Mouse (Mus musculus) gastrocnemius, postnatal 10 days (tissue): ENCODE measurements around the gene Pdpn. TPM values are rescaled to one million over a fixed set of nuclear protein-coding genes. Genes with fewer than 3 reads are reported as not detected.

Source experiments
- DNase-seq: peaks from one replicate; pipeline ENCODE4 v3.0.0; 2021; ENCODE audit warnings: mixed read lengths
- total RNA-seq, 2 experiments: library from RNA; stranded (reverse); gene quantifications; 2 replicates each; pipeline ENCODE4 v1.2.3; 2021

Pdpn gene
- total RNA-seq, 2 experiments from 2014 or later, result 23.1 to 28.3 TPM

GRCm38 (mm10) chr4:143298431-143299315 is 691 bp downstream of the Pdpn start:
- peak; percentile 35 for DNase-seq

GRCm38 (mm10) chr4:143297016-143297556 is 2.3 kb downstream of the Pdpn start:
- DNase-seq, result no peak

DNA sequence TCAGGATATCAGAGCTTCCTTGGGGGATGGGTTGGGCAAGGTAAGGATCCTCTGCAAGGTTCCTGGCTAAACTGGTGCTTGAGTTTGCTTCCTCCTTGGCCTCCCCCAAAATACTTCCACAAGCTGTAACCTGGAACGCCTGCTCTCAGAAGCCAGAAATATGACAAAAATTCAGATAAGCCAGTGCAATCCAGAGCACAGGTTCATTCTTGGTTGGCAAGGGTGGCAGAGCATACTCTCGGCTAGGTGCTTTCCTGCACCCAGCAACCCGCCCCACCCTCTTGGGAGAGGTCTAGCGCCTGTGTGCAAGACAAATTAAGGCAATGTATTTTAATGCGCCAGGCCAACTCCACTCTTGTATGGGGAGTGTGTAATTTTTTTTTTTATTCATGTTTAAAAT is 3.2 kb downstream of the Pdpn start:
- DNase-seq, result no peak

GRCm38 (mm10) chr4:143294324-143294723 is 5.0 kb downstream of the Pdpn start:
- DNase-seq, result no peak

GRCm38 (mm10) chr4:143288880-143289279 is 10.5 kb downstream of the Pdpn start:
- DNase-seq, result peak; percentile 13

DNA sequence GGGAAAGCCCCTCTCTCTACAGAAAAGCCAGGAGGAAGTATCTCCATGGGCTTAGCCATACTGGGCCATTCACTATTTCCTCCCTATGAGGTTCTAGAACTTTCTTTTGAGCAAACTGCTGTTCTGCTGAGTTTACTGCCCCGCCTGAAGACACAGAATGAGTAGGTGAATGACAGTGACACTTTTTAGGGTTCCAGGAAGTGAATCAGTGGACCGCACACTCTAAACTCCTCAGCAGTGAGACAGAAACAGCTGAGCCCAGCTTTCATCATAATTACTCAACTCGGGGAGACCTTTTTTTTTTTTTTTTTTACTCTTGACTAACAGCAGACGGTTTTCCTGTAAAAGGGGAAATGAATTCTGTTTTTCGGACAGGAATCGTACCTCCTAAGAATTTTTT is 10.9 kb downstream of the Pdpn start:
- no peak for DNase-seq

DNA sequence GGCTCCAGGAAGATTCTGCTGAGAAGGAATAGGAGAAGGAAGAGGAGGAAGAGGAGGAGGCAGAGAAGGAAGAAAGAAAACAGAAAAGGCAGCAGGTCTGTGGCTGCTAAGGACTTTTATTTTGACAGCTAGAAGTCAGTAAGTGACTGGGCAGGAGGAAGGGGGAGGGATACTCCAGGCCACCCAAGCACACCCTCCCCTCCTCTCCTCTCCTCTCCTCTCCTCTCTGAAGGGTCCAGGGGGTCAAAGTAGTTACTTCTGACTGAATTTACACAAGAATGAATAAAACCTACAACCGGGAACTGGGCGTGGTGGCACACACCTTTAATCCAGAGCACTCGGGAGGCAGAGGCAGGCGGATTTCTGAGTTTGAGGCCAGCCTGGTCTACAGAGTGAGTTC is 12.3 kb downstream of the Pdpn start:
- no peak for DNase-seq

GRCm38 (mm10) chr4:143280166-143280565 is 19.2 kb downstream of the Pdpn start:
- DNase-seq, result peak; percentile 52

GRCm38 (mm10) chr4:143279661-143280060 is 19.7 kb downstream of the Pdpn start:
- DNase-seq, result peak; percentile 34

GRCm38 (mm10) chr4:143279016-143279415 is 20.3 kb downstream of the Pdpn start:
- no peak for DNase-seq

DNA sequence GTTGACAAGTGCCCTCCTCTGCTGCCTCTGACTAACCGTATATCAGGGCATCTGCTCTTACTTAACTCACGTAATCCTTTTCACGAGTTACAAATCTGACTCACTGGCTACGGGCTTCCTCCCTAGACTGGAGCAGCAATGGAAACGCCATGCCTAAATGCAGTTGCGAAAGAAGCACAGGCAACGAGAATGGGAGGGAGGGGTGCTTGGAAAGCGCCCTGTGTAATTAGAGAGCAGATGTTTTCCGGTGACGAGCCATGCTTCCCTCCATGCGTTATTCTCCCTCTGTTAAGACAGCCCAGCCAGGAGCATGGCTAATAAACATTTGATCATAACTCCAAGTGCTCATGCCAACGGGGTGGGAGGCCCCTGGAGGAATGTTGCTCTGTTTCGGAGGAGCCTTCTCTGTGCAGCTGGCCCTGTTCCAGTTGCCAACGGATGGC is 20.9 kb downstream of the Pdpn start:
- peak; percentile 30 for DNase-seq

DNA sequence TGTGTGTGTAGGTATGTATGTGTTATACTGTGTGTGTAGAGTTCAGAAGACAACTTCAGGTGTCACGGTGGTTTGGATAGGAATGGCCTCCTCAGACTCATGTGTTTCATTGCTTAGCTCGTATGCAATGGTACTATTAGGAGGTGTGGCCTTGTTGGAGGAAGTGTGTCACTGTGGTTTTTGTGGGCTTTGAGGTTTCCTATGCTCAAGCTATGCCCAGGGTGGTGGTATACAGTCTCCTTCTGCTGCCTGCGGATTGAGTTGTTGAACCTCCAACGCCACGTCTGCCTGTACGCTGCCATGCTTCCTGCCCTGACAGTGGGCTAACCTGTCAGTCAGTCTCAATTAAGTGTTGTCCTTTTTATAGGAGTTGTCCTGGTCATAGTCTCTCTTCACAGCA is 22.0 kb downstream of the Pdpn start:
- no peak for DNase-seq

- DNase-seq, result no peak
These were observed 27.8 kb downstream of the Pdpn start for GRCm38 (mm10) chr4:143271571-143271970.

GRCm38 (mm10) chr4:143270903-143271302 is 28.5 kb downstream of the Pdpn start:
- DNase-seq, result no peak

DNA sequence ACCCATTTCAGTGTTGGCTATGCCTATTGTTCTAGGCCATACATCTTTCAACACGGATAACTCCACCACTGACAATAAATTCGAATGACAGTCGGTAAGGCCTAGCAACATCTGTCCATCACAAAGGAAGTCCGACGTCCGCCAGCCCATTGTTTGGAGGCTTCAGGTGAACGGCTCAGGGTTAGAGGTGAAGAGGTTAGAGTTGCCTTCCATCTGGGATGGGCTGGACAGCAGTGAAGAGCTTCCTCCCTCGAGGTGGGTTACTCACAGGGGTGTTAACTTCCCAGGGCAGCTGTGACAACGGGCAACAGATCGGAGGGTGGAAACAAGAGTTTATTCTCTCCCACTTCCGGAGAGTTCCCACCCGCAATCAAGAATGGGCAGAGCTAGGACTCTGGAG is 36.7 kb downstream of the Pdpn start:
- DNase-seq, result no peak

DNA sequence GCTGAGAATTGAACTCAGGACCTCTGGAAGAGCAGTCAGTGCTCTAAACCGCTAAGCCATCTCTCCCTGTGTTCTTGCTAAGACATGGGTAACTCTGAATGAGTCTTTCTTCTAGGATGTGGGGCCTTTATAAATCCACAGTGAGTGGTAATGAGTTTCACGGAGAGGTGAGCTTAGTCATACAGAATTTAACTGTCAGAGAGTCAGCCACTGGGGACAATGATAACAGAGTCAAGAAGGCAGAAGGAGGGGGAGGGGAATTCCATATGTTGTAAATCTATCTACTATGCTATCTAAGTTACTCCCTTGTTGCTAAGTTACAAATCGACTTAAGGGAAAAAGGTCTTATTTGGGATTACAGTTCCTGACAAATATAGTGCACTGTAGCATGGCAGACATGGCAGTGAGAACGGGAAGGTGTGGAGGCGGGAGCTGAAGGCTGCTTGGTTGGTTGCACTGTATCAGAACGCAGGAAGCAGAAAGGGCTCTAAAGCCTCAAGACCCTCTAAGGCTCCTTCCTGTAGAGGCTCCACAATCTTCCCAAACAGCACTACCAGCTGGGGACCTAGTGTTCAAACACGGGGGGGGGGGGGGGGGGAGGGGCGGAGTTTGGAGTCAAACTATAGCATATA is 39.5 kb downstream of the Pdpn start:
- no peak for DNase-seq

GRCm38 (mm10) chr4:143258517-143258916 is 40.8 kb downstream of the Pdpn start:
- DNase-seq, result peak; percentile 84

- DNase-seq, result no peak
These were observed 41.4 kb downstream of the Pdpn start for GRCm38 (mm10) chr4:143257971-143258370.

GRCm38 (mm10) chr4:143255541-143255940 is 43.8 kb downstream of the Pdpn start:
- DNase-seq, result no peak

DNA sequence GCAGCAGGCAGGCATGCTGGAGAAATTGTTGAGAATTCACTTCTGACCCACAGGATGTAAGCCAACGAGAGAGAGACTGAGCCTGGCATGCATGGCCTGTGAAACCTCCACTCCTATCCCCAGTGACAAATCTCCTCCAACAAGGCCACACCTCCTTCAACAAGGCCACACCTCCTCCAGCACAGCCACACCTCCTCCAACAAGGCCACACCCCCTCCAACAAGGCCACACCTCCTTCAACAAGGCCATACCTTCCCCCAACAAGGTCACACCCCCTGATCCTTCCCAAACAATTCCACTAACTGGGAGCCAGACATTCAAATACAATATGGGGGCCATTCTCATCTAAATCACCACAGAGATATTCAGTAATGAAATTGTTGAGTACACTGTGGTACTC is 46.0 kb downstream of the Pdpn start:
- no peak for DNase-seq

- DNase-seq, result no peak
These were observed 51.3 kb downstream of the Pdpn start for GRCm38 (mm10) chr4:143248050-143248449.

DNA sequence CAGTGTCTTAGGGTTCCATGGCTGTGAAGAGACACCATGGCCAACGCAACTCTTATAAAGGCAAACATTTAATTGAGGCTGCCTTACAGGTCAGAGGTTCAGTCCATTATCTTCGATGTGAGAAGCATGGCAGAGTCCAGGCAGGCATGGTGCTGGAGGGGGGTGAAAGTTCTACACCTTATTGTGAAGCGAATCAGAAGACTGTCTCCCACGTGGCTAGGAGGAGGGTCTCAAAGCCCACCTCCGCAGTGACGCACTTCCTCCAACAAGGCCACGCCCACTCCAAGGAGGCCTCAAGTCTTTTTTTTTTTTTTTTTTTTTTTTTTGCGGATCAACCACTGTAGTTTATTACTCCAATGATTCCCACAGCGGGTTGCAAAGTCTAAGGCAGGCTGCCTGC is 58.1 kb downstream of the Pdpn start:
- DNase-seq, result no peak

- DNase-seq, result no peak
These were observed 59.7 kb downstream of the Pdpn start for GRCm38 (mm10) chr4:143239615-143240201.
